Mouse (Mus musculus): ENCODE measurements at regions not wholly inside any gene's neighbourhood (a gene's known extent, or its start where the extent isn't known, plus 50 kb on each side); places are given as distances from the start of the nearest gene placed in this dataset.

DNA sequence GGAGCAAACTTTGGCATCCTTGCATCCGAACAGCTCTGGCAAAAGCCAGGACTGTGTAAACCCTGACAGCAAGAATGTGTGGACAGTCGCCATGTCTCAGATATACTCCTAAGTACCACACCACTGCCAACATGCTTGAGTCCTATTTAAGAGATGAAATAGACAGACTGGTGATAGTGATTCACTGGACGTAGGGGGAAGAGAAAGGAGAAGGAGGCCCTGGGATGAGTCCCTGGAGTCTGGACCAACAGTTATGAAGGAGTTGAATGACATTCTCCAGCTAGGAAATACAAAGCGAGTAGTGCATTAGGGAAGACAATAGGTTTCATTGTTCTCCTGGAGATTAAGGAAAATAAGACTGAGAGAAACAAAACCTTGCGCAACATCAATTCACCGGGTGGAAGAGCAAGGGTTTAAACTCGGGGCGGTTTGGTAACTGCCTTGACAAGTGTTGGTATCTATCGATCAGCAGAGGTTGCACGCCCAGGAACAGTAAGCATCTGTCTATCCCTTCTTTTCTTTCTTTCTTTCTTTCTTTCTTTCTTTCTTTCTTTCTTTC, 54.3 kb upstream of the Nrbf2 start:
- no peak for DNase-seq (ENCODE audit: extremely low spot score in 1 of 2, low spot score in 2 of 2)
- intact Hi-C loops (cut with DNase I) = no loop called here

DNA sequence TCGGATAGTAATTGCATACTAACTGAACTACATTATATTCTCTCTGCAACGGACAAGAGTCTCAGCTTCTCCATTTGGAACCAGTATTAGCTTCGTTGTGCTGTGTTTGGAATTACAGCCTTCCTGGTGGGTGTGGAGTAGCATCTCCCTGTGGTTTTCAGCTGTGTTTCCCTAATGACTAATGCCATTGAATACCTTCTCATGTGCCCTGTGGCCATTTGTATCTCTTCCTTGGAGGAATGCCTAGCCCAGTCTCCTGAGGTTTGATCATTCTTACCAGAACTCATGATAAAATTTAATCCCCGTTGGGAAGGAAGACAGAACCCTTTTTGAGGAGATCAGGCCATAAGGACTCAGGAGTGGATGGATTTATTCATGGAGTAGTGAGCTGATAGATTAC, 59.6 kb upstream of the Nrbf2 start:
- intact Hi-C loops (cut with DNase I) = no loop called here
- DNase-seq (ENCODE audit: extremely low spot score in 1 of 2, low spot score in 2 of 2) = no peak

DNA sequence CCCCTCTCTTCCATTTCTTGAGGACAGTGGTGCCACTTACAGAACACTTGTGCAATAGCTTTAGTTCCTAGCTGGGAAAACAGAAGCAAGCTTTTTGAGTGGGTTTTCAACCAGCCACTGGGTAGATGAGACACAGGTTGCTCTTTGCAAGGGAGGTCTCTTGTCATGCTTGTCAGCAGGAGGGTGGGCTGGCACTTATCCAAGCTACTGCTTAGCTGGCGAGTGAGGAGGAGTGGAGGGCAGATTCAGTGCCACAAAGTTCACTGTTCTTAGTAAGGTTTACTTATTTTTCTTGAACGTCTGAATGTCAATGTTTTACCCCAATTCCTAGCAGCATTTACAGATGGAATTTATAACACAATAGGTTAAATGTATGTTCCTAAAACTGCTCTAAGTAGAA, 65.9 kb upstream of the Nrbf2 start:
- intact Hi-C loops (cut with DNase I) = no loop called here
- DNase-seq (ENCODE audit: extremely low spot score in 1 of 2, low spot score in 2 of 2) = no peak

DNA sequence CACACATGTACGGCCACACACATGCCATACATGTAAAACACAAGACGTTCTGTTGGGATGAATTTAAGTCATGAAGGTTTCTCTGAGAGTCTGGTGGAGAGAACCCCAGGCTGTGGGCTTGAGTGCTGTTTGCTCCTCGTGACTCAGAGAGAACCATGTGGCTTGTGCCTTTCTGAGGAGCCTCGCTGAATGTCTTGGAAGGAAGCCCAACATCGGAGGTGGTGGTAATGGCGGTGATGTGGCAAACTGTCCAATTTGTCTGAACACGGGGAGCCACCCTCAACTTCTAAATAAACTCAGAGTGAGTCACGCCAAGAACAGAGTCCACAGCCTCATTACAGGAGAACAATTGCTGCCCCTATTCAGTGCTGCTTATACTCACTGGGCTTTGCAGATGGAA, 75.7 kb upstream of the Nrbf2 start:
- intact Hi-C loops (cut with DNase I) = no loop called here
- peak in 1 of 2 experiments; percentile 33 for DNase-seq (ENCODE audit: extremely low spot score in 1 of 2, low spot score in 2 of 2)

DNA sequence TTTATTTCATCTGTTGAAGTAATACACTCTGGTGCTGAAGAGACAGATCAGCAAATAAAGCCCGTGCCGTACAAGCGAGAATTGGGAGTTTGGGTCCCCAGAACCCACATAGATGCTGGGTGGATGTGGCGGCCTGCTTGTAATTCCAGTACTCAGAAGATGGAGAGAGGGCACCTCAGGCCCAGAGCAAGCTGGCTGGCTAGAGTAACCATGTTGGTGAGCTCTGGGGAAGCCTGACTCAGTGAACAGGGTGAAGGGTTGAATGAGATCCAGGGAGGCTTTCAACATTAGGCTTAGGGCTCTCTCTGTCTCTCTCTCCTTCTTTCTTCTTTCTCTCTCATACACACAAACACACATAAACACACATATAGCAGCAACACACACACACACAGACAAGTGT, 76.2 kb upstream of the Nrbf2 start:
- intact Hi-C loops (cut with DNase I) = no loop called here
- DNase-seq (ENCODE audit: extremely low spot score in 1 of 2, low spot score in 2 of 2) = no peak

DNA sequence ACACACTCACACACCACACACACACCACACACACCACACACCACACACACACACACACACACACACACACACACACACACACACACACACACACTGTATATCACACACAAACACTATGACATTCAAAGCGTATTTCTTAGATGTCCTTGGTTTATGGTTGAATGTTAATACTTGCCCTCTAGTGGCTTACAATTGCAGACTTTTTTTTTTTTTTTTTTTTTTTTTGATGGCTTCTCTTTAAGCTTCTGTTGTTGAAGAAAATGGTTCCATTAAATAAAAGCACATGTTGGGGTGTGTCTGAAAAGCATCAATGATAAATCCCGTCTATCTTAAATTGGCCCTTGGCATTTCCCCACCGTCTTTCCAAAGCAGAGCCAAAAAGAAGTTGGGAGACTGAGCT, 79.5 kb upstream of the Nrbf2 start:
- no peak for DNase-seq (ENCODE audit: extremely low spot score in 1 of 2, low spot score in 2 of 2)
- intact Hi-C loops (cut with DNase I) = no loop called here

DNA sequence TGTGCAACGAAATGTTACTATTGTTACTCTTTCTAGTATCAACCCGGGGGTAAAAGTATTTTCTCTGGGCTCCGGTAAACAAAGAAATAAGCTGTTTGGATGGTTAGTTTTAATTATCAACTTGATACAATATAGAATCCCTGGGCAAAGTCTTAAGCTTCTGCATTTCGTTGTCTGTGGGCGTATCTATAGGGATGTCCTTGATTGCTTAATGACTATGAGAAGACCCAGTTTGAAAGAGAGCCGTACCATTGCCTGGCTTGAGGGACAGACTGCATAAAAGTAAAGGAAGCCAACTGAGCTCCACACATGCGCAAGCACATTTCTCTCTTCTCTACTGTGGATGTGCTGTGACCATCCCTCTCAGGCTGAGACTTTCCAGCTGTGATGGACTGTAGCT, 80.1 kb upstream of the Nrbf2 start:
- no peak for DNase-seq (ENCODE audit: extremely low spot score in 1 of 2, low spot score in 2 of 2)
- intact Hi-C loops (cut with DNase I) = no loop called here

DNA sequence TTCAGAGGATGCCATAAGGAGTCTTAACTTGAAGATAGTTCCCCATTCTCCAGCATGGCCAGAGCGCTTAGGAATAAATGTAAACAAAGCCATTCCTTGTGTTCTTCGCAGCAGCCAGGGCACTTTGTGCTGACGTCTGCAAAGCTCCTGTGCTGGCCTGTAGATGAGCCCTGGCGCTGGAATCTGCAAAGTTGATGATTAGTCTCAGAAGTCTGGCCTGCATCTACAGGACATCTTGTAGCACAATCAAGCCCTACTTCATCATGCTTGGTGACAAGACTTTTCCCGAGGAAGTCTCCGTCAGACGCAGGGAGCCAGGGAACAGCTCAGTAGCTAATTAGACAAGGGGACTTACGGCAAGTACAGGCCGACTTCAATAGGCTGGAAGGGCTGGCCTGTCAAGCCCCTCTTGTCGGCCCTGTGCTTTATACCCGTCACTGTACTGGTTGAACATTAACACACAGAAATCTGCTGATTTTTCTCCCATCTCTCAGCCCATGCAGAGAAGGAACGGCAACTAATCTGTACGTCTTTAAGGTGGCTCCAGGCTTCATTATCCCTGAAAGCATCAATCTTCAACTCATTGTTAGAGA, 87.6 kb upstream of the Nrbf2 start:
- DNase-seq (ENCODE audit: extremely low spot score in 1 of 2, low spot score in 2 of 2) = no peak
- intact Hi-C loops (cut with DNase I) = no loop called here

DNA sequence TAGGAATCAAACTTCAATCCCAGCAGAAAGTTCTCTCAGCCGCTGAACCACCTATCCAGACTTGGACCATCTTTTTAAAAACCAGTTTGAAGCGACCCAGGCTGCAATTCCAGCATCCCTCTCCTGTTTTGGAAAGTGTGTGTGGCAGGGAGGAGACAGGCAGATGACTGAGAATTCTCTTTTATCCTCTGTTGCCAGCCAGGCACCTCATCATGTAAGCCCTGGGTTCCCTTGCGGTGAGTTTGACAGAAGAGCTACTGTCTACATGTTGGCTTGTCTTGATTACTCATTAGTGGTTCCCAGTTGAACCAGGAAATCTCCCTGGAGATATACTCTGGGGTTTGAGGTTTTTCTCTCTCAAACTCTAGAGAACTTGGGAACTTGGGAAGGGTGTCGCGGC, 91.5 kb upstream of the Nrbf2 start:
- no peak for DNase-seq (ENCODE audit: extremely low spot score in 1 of 2, low spot score in 2 of 2)
- intact Hi-C loops (cut with DNase I) = no loop called here

DNA sequence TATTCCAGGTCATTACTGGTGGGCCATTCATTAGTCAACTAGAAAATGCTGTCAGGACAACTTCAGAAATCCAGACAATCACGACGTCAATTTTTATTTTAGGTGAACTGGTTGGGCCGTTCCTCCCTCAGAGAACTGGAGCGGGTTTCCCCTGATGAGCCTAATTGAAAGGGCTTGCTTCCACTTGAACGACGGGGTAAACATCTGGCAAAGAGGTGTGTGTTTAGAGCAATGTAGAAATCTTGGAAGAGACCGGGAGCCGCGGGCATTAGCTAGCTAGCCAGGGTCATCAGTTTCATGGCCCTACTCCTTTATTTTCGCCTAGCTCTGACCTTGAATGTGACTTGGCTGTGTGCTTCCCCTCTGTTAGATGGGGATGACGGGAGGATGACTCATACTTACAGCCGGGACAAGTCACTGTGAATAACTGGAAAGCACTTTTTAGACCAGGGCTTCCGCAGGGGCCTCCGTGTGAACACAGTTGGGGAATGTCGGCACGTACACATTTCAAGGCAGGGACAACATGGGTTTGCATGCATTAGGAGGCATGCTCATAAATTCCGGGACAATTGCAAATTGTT, 92.6 kb upstream of the Nrbf2 start:
- intact Hi-C loops (cut with DNase I) = no loop called here
- DNase-seq (ENCODE audit: extremely low spot score in 1 of 2, low spot score in 2 of 2) = no peak

DNA sequence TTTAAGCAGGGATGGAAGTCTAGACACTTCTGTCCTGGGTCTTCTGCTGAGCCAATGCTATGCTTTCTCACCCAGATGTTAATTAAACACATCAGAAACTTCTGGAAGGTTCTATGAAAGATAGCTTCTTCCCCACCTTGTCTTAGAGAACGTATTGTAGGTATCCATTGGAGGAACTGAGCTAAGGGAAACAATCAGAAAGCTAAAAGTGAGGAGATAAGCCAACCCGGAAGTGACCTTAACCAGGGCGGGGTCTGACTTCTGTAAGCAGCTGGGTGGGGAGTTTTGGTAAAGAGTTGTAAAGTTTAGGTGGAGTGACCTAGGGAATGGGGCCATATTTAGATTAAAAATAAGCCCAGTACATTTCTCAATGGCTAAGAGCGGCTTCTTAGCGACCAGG, 95.1 kb upstream of the Nrbf2 start:
- no peak for DNase-seq (ENCODE audit: extremely low spot score in 1 of 2, low spot score in 2 of 2)
- intact Hi-C loops (cut with DNase I) = no loop called here

DNA sequence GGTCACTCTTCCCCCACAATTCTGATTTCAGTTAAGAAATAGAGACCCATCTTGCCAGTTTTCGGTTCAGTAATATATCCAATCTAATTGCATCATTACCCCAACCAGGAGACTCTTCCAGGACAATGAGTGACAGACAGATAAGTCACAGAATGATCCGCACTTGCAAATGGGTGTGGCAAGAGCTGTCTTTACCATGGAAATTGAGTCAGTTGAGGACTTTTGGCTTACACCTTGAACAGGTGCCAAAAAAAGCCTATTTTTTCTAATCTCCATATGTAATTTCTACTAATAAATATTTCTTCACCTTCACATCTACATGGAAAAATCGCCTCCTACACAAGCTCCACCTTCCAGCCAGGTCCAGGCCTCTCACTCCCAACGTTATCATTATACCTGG, 98.2 kb upstream of the Nrbf2 start:
- intact Hi-C loops (cut with DNase I) = no loop called here
- DNase-seq (ENCODE audit: extremely low spot score in 1 of 2, low spot score in 2 of 2) = no peak

DNA sequence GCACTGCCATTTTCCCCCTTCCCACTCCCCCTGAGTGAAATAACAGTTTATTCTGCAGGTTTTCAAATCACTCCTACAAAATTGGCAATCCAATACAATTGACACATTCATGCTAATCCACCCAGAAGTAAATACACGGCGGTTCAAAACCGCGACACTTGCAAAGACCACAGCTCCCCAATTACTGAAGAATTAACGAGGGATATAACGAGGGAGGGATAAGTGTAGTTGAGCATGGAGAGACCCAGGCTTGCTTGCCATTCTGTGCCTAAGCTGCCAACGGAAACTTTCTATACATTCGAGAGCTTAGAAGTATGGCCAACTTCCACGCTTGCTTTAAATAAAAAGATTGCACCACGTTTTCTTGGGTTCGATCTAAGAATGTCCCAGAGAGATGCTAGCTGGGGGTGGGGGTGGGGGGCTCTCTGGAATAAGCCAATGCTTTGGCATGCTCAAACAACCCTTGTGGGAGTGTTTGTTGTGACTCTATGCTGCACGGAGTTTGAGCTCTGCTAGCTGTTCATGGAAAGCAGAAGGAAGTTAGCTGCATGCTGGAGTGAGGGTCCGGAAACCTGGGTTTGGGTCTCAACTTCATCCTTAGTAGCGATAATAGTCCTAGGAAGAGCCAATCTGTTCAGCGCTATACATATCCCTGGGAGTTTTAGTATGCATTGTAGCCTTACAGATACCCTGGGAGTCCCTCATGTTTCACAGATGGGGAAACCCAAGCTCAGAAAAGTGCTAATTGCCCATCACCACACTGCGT, 98.9 kb upstream of the Nrbf2 start:
- DNase-seq (ENCODE audit: extremely low spot score in 1 of 2, low spot score in 2 of 2) = no peak
- intact Hi-C loops (cut with DNase I) = no loop called here

DNA sequence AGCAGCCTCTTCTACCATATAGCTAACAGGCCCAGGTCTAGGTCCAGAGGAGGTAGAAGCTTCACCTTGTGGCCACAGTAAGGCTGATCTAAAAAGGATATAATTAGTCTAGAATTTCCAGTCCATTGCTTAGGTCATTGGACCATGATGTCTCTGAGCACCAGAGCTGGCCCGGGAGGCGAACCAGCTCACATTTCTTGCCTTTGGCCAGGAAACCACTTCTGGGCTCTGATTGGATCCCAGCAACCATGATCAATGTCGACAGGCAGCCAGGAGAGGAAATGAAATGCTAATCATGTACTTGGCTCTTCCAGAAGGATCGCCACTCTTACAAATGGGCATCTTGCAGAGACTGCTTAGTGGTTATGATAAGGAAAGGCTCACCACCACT, 99.5 kb upstream of the Nrbf2 start:
- no peak for DNase-seq (ENCODE audit: extremely low spot score in 1 of 2, low spot score in 2 of 2)
- intact Hi-C loops (cut with DNase I) = no loop called here

DNA sequence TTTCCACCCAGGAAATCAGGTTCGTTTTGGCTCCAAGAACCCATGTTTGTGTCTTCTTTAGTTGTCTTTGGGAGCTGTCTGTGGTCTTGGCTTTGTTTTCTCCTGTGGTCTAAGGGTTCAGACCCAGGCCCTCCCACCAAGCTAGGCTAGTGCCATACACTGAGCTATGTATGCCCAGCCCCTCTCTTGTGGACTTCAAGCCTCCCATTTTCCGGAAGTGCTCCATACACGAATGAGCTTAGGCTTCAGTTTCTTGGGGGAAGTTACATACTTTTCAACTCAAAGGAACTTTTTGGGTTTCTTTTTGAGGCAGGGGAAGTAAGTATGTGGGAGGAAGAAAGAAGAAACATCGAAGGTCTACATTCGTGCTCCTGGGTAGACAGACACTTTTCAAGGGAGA, 100.9 kb upstream of the Nrbf2 start:
- intact Hi-C loops (cut with DNase I) = no loop called here
- no peak for DNase-seq (ENCODE audit: extremely low spot score in 1 of 2, low spot score in 2 of 2)

DNA sequence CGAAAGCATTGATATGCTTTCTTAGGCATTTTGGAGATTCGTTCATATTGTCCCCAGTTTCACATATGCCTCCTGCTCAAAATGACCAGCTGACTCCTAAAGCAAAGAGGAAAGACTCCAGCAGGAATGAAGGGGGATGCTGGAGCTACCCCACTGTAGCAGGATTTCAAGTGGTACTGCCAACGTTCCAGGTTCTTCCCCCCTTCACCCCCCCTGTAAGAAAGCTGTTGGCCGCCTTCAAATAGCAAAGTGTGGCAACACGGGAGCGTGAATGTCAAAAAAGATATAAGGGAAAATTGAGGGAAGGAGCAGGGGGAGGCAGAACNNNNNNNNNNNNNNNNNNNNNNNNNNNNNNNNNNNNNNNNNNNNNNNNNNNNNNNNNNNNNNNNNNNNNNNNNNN, 103.7 kb upstream of the Nrbf2 start:
- intact Hi-C loops (cut with DNase I) = no loop called here
- no peak for DNase-seq (ENCODE audit: extremely low spot score in 1 of 2, low spot score in 2 of 2)

DNA sequence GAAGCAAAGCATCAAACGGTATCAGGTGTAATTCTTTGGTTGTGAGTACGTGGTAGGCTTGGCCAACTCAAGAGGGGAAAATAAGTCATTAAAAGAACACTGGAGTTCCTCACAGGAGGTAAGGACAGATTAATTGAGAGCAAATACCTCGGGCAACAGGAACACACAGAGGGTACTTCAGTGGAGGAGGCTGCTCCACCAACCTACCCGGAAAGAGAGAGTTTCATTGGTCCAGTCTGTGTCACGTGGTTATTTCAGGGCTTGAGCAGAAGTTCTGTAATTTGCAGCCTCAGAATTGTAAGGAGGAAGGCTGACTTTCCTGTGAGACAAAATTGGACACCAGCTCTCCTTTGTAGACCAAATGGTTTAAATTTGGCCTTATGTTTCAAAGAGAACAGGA, 115.3 kb upstream of the Nrbf2 start:
- intact Hi-C loops (cut with DNase I) = no loop called here
- DNase-seq (ENCODE audit: extremely low spot score in 1 of 2, low spot score in 2 of 2) = no peak

DNA sequence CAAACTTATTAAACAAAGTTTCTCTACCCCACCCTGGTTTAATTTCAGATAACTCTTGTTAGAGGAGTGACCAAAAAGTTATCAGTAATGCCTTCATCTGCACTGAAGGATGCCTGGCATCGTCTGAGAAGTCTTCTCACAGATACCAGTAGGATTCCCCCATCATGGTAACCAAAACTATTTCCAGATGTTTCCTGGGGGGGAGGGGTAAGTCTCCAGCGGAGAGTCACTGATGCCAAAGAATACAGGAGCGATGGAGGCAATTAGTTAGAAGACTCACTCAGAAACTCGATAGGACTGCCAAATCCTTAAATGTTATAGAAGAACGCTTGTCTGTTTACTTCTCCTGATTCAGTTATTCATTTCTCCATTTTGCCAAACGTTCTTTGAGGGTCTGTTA, 116.3 kb upstream of the Nrbf2 start:
- intact Hi-C loops (cut with DNase I) = no loop called here
- DNase-seq (ENCODE audit: extremely low spot score in 1 of 2, low spot score in 2 of 2) = no peak

DNA sequence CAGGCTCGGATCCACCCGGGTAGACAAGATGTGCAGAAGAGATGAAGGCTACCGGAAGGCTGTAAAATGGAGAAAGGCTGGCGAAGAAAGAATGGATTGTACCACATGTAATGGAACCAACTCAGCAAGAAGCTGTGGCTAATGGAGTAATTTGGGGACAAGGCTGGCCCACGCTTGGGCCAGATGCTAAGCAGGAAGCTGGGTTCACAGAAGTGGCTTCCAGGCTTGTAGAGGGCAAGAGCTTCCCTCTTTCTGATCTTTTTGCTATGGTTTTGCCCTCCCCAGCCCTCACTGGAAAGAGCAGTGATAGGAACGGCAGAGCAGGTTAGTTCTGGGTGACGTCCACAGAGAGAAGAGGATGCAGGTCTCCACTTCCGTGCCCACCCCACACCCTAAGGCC, 117.7 kb upstream of the Egr2 start:
- intact Hi-C loops (cut with DNase I) = no loop called here
- DNase-seq (ENCODE audit: extremely low spot score in 1 of 2, low spot score in 2 of 2) = no peak

DNA sequence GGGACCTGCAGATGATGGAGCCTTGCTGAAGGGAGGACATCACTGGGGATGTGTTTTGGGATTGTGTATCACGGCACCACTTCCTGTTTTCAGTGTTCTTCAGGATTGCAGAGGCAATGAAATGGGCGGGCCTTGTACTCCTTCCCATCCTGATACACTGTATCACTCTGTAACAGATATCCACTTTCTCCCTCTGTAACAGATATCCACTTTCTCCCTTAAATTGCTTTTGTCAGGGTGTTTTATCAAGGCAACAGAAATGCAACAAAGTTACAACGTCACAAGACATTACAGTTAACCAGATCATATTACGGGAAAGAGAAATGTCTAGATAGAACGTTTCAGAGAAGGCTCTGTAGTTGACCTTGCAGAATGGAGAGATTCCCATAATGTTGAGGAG, 114.5 kb upstream of the Egr2 start:
- intact Hi-C loops (cut with DNase I) = no loop called here
- no peak for DNase-seq (ENCODE audit: extremely low spot score in 1 of 2, low spot score in 2 of 2)

Data from left cerebral cortex, postnatal 10 days (tissue).